Mouse (Mus musculus) urinary bladder, adult 18-20 months (tissue): ENCODE measurements around the gene Mtus2.
"Not testable (repeated sequence)": the region's sequence is repeated elsewhere in the genome, so short reads cannot be mapped to it uniquely, and the experiment has no call there.

Experiments used
- DNase-seq, 2 experiments: peaks; one replicate each; pipeline ENCODE4 v3.0.0; 2022; ENCODE audit warnings: low spot score in 2 of 2, mixed read lengths in 2 of 2

The Mtus2 gene

DNA sequence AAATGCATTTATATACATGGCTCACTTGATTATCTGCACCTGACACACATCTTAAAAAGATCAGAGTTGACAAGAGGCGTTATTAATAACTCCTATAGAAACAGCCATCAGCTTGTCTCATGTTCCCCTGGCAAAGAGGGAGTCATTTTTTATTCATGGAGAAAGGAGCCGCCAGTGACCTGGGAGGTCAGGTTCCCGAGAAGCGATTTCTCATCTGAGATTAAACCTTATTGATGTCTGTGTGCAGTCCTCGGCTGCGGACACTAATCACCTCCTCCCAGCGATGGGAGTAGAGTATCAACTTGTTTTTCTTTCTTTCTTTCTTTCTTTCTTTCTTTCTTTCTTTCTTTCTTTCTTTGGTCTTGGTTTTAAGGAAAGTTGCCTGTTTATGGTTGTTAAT, 150.8 kb downstream of the Mtus2 start:
- no peak for DNase-seq

DNA sequence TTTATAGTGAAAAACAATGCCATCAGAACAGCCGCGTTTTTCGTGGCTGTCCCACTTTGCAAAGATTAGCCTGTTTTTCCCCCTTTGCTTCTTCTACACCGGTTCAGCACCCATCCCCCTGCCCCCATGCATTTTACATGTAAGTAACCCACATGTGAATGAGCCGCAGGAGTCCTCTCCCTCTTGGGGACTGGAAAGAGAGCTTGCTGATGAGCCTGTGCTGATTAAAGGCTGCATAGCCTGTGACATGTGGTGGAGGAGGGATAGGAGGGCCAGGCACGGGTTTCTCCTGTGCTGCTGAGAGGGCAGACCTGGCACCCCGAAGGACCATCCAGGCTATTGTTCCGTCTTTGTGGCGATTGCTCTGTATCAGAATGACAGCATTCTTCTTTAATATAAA, 151.2 kb downstream of the Mtus2 start:
- DNase-seq: no peak

DNA sequence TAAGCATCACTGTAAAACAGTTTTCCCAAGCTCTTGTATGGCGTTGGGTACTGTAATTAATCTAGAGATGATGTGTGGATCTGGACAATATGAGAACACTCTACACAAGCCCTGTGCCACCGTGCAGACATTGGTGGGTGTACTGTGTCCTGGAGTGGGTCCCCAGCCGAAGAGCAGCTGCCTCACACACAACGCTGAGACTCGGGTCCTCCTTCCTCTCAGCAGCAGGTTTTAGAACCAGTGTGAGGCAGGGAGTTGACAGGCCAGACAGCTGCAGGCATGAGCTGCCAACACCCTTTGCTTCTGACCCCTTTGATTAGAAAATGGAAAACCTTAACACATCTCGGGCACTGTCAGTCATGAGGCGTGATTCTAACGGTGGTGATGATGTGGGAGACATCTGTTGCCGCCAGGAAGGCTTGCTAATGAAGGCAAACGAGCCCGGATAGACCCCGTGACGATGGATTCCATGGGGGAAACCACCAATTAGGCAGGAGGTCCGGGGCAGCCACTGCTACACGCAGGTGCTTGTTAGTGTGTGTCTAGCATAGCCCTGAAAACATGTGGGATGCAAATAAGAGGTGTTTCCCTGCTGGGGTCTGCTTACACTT, 158.2 kb downstream of the Mtus2 start:
- no peak for DNase-seq

DNA sequence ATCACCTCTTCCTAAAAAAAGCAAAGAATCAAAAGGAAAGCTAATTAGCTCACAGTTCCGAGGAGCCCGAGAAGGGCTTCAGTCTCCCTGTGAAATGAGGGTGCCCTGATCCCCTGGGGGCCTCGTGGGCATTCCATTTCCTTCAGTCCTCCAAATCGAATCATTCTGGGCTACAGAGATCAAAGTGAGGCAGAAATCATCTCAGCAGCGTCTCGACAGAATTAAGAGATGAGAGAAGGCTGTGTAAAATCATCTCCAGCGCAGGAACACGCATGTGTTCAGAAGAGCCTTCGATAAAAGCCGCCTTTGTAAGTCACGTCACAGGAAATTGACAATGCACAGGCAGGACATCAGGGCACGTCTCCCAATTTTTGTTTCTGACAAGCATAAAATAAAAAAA, 167.2 kb downstream of the Mtus2 start:
- DNase-seq: no peak

DNA sequence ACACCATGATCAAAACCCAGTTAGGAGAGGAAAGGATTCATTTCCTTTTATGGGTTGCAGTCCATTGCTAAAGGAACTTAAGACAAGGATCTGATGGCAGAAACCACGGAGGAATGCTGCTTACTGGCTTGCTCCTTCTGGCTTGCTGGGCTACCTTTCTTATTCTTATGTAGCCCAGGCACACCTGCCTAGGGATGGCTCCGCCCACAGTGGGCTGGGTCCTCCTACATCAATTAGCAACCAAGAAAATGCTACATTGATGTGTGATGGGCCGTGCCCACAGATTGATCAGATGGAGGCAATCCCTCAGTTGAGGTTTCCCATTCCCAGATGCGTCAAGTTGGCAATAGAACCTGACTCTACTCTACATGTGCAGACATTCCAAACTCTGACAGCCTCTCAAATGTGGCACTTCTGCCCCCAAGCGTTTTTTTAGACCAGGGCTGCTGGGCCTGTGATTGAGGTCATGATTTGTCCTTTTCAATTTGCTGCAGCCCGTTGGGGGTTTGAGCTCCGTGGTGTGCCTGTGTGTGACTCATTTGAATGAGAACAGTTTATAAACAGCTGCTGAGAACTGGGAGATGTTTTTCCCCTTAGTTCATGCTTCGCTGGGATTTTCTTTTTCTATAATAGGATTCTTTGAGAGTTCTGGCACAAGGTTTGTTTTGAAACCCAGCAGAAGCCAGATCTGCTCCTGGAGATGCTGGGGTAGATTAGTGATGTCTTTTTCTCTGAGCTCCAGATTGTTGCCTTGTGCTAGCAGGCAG, 173.8 kb downstream of the Mtus2 start:
- DNase-seq: peak in 1 of 2 experiments; percentile 21

DNA sequence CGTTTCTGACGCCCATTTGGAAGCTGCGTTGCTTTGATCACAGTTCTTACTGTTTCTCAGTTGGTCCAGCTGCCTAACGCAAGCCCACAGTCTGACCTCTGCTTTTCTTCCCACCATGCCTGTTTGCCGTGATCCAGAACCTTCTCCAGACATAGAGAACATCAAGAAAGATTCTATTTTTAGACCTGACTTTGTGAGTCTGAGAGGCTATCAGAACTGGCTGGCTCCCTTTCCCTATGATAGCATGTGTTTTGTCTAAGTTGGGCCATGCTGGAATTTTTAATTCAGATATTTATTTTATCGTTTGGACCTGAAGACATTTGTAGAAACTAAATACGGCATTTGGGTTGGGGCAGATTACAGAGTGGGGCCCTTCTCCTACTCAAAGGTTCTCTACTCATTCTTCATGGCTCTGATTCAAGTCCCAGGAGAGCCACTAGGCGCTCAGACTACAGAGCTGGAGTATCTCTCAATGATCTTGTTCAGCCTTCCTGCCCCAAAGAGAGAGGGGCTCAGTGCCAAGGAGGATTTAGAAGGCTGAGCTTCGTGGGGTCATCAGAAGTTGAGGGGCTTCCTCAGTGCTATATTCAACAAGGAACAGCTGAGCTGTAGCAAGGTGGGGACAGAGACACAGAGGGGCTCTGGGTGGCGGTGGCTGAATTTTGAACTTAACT, 174.5 kb downstream of the Mtus2 start:
- no peak for DNase-seq

DNA sequence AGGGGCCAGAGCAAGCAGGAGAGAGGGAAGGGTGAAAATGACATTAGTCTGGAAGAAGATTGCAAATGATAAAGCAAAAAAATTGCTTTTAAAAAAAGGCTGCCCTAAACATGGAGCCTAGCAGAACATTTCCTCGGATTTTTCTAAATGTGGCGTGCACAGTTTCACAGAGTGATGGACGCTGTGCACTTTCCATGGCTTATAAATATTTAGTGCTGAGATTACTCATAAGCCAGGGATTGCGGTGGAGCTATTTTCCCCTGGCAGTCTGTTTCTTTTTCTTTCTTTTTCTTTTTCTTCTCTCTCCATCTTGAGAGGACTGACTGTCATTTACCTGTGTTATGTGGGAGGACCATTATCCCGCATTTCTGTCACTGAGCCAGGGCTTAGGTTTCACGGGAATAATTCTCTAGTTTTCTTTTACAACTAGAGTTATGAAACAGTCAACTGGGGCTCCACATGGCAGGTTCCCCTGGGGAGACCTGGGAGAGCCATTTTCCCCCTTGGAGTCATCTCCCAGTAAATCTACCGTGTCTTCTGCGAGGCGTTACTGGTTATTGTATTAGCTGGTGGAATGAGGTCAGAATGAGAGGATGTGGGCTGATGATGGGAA, 176.4 kb downstream of the Mtus2 start:
- no peak for DNase-seq

DNA sequence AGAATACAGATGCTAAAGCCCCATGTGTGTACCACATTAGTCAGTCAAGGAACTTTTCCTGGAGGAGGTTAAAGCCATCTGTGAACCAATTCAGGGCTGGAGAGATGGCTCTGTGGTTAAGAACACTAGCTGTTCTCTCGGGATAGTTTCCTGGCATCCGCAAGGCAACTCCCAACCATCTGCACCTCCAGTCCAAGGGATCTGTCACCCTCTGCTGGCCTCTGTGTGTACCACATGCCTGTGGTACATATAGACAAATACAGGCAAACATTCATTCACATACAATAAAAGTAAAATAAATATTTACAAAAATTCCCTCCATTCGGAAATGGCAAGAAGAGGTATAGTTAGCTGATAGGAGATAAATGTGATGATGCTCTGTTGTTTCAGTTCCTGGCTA, 184.5 kb downstream of the Mtus2 start:
- no peak for DNase-seq

DNA sequence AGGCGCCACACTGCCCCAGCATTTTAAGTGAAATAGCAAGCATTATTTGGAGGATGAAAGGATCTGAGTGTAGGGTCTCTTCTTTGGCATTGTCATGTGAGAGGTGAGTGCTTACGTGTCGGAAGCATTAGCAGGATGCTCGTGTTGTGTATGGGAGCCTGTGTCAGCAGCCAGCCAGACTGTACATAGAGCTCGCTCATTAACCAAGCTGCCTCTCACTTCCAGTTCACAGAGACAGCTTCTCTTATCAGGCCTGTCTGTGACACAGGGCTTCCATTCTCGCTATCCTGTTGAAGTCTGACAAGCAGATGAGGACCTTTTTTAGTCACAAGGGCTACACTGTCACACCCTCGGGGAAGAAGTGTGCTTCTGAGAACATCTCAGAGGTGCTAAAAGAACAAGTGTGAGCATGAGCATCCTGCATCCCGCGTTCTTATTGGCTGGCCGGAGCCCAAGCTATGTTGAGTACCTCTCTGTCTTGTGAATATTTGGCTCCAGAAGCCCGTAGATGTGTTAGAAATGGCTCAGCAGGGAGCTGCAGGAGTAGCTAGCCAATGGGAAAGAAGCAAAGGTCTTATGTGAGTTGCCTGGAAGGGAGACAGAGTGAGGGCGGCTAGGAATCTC, 189.2 kb downstream of the Mtus2 start:
- DNase-seq: no peak

DNA sequence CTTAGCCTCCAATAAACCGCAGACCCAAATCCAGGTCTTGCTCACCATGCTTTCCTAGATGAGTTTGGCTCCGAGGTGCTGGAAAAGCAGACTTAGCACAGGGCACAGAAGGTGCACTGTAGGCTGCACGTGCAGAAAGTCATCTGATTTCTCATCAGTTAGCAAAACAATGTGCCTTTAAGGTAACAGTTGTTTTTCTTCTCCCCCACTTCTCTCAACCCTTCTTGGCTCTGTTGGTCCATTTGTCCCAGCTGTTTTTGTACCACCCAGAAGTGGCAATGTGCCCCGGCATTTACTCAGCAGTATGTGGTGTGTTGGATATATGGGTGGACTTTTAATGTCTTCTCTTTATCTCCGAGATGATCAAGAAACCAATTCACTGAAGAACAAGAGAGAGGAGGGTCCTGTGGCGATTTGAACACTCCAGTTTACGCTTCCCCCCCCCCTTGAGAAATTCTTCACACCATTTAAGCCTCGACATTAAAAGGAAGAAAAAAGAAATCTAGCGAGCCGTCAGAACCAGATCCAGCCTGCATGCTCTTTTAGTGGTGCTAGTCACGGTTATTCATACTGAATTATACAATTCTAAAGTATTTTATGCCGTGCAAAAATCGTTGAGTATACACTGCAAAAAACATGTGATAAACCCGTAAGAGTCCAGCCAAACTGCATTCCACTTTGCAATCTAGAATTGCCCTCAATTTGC, 194.9 kb downstream of the Mtus2 start:
- no peak for DNase-seq

DNA sequence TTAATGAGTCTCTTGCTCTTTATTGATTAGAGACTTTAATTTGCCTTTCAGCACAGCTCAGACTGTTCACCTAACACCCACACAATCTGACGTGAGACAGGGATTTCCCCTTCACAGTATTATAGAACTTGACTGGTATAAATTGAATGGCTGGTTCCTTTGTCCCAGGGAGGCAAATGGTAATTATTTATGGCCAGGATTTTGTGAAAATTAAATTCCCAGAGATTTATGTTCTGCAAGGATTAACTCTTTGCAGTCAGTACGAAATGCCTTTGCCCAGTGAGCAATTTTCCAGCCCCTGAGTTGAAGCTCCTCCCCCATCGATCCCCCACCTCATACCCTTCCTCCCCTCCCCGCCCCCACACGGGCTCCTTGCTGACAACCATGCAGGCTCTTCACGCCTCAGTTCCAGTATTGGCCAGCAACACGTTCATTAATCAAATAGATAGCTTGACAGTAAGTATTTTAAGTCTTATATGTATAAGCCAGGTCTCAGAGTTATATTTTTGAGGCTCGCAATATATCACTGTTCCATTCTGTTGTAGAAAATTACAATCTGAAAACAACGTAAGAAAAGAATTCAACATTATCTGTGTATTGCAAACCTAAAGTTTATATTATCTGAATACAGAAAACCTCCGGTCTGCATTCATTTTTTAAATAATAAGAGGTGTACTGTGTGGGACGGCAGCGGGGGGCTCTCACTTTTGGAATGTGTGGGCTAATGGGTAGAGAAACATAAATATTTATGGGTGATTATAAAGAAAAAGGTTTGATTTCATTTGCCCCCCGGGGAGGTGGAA, 195.7 kb downstream of the Mtus2 start:
- no peak for DNase-seq

DNA sequence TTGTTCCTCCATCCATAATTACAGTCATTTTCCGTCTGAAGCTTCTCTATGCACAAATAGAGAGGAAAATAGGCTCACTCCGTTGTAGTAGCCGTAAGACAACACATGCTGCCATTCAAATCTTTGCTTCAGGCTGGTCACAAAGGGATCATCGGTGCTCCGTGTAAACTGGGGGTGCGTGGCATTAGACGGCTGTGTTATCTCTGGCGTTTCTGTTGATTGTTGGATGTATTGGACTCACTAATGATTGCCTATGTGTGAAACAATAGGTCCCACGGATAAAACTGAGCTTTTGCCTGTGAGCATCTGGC, 196.2 kb downstream of the Mtus2 start:
- no peak for DNase-seq

DNA sequence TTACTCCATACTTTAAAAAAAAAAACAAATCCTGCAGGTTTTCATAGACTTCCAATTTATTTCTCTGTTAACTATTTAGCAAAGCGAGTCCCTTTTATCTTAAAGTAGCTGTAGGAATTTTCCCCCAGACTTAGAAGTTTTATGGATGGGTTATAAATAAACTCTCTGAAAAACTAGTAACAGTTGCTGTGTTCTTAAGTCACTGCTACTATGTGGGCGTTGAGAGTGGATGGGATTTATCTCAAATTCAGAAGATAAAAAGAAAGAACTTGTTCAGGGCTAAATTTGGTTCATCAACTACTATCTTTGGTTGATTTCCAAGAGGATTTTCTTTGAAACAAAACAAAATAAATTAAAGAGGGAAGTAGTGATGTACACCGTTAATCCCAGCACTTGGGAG, 197.6 kb downstream of the Mtus2 start:
- DNase-seq: no peak

DNA sequence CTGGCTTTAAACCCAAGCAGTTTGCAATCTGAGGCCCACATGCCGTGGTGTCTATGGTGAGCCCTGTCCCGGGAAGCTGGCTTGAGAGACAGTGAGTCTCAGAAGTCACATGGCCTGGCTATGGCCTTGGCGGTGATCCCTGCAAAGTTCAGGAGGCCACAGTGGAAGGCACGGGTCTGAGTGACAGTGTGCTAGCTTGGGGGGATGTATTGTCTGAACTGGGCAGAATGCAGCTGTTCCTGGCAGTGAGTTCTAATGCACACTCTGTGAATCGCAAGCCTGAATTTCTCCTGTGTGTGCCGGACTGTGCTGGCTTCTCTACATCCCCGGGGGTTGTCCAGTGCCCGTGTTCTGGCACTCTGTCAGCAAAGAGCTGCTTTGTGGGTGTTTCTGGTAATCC, 202.2 kb downstream of the Mtus2 start:
- DNase-seq: no peak

DNA sequence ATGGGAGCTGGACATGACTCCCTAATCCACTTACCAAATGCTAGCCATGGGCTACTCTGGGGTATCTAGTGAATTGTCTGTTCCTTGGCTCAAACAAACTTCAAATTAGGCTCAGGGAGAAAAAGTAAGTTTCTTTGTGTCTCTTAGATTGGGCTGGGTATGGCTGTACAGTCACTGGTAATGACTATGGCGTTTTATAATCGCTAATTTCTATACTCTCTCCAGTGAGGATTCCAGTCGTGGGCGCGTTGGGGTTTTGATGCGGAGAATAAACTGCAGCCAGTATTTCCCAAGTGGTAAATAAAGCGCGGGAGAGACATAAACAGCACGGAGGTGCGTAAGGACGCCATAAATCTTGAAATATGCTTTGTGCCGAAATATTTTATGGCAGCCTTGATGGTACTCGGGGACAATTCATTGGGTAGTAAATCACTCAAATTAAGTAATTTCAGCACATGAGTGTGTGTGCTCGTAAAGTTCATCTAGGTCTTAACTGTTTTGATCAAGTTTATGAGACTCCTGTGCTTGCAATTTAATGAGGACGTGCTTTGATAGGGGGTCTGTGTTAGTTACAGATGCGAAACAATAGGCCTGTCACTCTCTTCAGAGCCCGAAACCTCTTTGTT, 203.5 kb downstream of the Mtus2 start:
- no peak for DNase-seq

DNA sequence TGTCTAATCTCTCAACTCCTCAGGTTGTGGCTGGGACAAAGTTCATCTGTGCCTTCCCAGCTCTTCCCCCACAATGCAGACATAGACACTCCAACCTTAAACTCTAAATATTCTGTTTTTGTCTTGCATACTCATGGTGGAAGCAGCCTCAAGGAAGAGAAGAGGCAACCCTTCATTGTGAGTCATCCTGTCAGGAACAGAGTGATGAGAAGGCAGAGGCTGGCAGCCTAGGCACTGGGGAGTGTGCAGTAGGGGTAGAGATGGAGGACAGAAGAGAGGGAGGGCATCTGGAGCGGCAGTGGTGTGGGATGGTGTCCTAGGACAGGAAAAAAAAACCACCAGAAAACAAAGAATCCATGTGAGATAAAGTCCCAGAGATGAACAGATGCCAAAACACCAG, 208.0 kb downstream of the Mtus2 start:
- no peak for DNase-seq

DNA sequence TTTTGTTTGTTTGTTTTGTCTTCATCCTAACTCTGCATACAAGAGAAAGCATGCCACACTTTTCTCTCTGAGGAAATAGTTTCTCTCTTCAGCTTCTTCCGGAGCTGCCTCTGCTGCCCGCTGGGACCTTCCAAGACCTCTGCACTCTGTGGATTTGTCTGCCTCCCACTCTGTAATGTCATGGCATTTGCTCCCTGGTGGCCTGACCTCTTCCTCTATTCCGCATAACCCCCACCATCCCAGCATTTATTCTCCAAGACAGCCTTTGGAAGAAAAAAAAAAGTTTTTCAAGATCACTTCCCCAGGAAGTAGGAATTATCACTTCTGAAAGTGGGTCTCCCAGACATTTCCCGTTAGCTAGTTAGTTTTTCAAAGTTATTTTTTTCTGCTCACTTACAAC, 218.0 kb downstream of the Mtus2 start:
- no peak for DNase-seq

DNA sequence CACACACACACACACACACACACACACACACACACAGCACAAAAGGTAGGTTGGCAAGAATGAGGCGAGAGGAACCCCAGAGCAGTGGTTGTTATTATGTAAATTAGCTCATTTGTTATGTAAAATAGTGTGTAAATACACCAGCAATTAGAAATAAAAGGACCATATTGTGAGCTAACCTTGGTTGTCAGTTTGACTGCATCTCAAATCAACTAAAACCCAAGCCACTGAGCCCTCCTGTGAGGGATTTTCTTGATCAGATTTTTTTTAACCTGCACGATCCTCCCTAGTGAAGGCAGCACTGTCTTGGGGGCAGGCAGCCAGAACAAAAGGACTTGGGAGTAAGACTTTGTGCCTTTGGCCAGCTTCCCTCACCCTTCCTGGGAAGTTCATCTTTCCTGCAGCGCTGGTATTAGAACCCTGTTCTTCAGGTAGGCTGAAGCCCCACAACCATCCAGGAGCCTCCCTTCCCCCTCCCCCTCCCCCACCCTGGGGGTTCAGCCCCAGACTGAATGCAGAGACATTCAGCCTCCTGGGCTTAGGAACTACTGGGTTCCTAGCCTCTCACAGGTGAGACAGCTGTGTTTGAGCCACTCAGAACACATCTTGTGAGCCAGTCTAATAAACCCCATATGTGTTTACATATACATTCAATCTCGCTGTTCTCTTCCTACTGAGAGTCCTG, 218.8 kb downstream of the Mtus2 start:
- no peak for DNase-seq

DNA sequence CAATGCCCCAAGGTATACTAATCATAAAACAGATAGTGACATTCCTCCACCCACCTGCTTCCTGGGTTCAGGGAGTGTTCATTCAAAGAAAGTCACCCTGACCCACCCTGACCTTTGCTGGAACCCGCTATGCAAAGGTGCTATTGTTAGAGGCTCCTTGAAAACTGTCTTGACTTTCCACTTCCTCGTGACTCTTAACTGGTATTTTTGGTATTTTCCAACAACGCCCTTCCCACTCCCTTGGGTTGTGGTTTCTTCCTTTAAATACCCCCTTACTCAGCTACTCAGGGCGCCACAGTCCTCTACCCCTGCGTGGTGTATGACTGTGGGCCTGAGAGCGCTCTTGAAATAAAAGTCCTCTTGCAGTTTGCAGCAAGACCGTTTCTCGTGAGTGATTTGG, 219.4 kb downstream of the Mtus2 start:
- not testable (repeated sequence) for DNase-seq

DNA sequence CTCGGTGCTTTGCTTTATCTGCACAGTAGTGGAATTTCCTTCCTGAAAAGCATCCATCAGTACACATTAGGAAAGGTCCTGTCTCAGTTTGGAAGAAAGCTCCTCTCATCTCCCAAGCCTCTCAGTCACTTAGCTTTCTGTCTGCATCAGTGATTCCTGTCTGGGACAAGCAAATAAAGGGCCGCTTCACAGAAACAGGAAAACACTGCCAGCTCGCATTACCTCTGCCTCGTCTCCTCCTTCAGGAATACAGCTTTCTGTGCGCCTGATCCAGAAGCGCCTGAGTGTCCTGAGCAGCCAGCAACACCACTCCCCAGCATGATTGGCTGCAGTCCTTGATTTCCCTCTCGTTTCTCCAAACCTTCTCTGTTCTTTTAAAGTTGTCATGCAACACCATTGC, 222.1 kb downstream of the Mtus2 start:
- DNase-seq: no peak
